Mouse (Mus musculus): Measurements from ENCODE around the gene Dbr1. TPM values are rescaled to one million over a fixed set of nuclear protein-coding genes. Genes with fewer than 3 reads are reported as not detected.
A peak's percentile ranks its signal among the peaks of the same experiment; 100 is the strongest.

The Dbr1 gene
- polyA plus RNA-seq, 1 experiment from 2014 or later, result 26.8 TPM

DNA sequence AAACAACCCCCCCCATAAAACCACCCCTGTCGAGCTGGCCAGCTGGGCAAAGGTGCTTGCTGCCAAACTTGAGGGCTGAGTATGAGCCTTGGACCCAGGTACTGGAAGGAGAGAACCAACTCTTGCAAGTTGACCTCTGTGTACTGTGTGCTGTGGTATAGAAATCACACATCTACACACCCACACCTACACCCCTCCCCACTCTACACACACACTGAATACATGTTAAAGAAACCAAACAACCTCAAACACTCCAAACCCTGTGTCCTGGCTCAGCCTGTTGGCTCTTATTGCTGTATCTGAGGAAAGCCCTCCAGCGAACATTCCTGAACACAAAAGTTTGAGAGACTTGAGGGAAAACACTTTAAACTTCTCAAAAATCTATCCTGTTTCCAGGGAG, 47.4 kb downstream of the Dbr1 start:
- Histone ChIP-seq H3K36me3 (no peaks in the 10 kb centered on the region), H3K4me1 (no peaks in the 10 kb centered on the region), H3K27ac (no peak overlapping the region), H3K4me3 (no peak overlapping the region), H3K27me3 (replicated peaks) (no peaks in the 10 kb centered on the region), H3K9ac (no peak overlapping the region), H3K9me3 (replicated peaks) (no peaks in the 10 kb centered on the region), H3K4me2 (no peak overlapping the region)
- ATAC-seq, result no peak
- WGBS (ENCODE audit: insufficient replicate concordance), result 36% methylated on average over 2 of the region's 2 CpGs

DNA sequence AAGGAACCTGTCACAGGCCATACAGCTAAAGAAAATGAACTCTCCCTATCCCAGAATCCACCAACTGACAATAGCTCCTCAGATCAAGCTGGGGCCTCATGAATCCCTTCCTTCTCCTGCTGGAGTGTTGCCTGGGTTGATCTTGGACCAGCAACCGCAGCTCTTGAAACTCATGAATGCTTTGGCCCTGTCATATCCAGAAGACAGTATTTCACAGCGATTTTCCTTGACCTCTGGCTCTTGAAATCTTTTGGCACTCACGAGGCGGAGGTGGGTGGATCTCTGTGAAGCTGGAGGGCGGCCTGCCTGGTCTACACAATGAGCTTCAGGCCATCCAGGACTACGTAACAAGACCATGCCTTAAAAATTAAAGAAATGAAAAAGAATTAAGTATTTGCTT, 48.5 kb downstream of the Dbr1 start:
- Histone ChIP-seq H3K27me3 (replicated peaks) (0 out of 2 replicates have a peak, but pooled peaks cover 7% of the 10 kb centered on the region), H3K4me1 (peaks cover 2% of the 10 kb centered on the region), H3K27ac (no peak overlapping the region), H3K9me3 (replicated peaks) (no peaks in the 10 kb centered on the region), H3K4me3 (no peak overlapping the region), H3K4me2 (no peak overlapping the region), H3K9ac (no peak overlapping the region), H3K36me3 (no peaks in the 10 kb centered on the region)
- ATAC-seq, result no peak
- WGBS (ENCODE audit: insufficient replicate concordance), result 53% methylated on average over 6 of the region's 6 CpGs

DNA sequence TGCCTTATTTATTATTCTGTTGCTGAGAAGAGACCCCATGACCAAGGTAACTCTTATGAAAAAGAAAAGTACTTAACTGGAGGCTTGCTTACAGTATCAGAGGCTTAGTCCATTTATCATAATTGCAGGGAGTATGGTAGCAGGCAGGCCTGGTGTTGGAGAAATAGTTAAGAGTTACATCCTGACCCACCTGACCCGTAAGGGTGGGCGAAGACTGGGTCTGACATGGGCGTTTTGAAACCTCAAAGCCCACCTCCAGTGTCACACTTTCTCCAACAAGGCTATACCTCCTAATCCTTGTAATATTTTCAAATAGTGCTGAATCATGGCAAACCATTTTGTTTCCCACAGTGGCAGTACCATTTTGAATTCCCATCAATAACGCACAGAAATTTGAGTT, 53.0 kb downstream of the Dbr1 start:
- no peak overlapping the region for H3K4me2 ChIP-seq
- H3K36me3 ChIP-seq, result no peaks in the 10 kb centered on the region
- ATAC-seq, result no peak
- H3K9ac ChIP-seq, result no peak overlapping the region
- H3K4me1 ChIP-seq, result peaks cover 5% of the 10 kb centered on the region
- no peaks in the 10 kb centered on the region for H3K9me3 ChIP-seq (replicated peaks)
- WGBS (ENCODE audit: insufficient replicate concordance), result 65% methylated on average over 4 of the region's 4 CpGs
- no peak overlapping the region for H3K4me3 ChIP-seq
- H3K27ac ChIP-seq, result no peak overlapping the region
- peaks cover 16% of the 10 kb centered on the region; the same call in 1 of the 2 replicates for H3K27me3 ChIP-seq (replicated peaks)

DNA sequence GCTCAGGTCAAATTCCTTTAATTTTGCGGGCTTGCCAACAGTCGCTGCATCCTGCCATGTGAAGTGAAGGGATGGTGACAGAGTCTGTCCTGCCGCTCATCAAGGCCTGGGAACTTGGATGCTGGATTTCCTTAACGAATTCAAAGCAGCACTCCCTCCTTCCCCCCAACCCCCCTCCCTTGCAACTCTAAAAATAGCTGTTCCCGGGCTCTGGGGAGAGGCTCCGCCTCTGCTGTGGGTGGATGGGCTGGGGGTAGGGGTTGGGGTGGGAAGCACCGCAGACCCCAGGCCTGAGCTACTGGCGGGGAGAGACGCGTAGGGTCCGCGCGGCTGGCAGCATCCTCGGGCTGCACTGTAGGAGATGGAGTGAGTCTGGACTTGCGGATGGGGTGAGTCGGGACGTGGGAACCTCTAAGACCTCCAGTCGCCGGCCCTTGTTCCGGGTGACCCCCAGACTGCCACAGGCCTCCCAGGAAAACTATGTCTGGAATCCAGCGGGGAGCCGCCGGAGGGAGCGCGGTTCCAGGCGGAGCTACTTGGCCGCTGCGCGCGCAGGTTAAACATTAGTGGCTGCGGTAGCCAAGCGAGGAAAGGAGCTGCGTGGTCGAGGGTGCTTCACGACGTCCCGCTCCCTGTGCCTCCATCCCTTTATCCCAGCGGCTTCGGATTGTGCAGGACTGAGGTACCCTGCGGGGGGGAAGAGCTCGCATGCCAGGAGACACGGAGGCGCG, 53.8 kb downstream of the Dbr1 start, which contains the start of gene Dzip1l:
Gene Dzip1l, plus strand, starts transcription at position 216 of the 731 bp plus-strand sequence.
- peak within 1 kb of the TSS; percentile 61 for H3K9ac ChIP-seq
- H3K9me3 ChIP-seq (replicated peaks), result no peaks in the 10 kb centered on the region
- H3K4me1 ChIP-seq, result peaks cover 5% of the 10 kb centered on the region
- H3K36me3 ChIP-seq, result no peaks in the 10 kb centered on the region
- H3K4me3 ChIP-seq, result peak within 1 kb of the TSS; percentile 54
- ATAC-seq, result peak; percentile 69
- 2% methylated on average over 44 of the region's 44 CpGs for WGBS (ENCODE audit: insufficient replicate concordance)
- 0 out of 2 replicates have a peak within 1 kb of the TSS, but pooled peaks have one; percentile 23 for H3K27ac ChIP-seq
- peak within 1 kb of the TSS; percentile 79 for H3K4me2 ChIP-seq
- H3K27me3 ChIP-seq (replicated peaks), result peaks cover 16% of the 10 kb centered on the region; the same call in 1 of the 2 replicates

DNA sequence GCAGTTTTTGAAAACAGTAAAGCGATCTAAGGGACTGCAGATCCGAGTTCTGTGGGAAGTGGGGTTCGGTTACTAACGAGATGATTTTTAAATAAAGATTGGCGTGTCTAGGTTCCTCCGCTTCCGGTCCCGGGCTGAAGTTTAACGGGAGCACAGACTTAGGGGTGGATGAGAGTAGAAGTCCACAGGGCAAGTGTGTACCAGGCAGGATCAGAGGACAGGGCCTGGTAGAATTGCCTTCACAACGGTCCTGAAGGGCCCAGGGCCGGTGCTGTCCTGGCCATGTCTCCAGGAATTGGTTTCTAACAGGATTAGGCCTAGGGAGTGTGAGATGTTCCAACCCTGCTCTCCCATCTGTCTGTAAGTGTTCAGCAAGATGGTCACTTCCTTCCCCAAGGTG, 54.5 kb downstream of the Dbr1 start:
- ATAC-seq, result no peak

DNA sequence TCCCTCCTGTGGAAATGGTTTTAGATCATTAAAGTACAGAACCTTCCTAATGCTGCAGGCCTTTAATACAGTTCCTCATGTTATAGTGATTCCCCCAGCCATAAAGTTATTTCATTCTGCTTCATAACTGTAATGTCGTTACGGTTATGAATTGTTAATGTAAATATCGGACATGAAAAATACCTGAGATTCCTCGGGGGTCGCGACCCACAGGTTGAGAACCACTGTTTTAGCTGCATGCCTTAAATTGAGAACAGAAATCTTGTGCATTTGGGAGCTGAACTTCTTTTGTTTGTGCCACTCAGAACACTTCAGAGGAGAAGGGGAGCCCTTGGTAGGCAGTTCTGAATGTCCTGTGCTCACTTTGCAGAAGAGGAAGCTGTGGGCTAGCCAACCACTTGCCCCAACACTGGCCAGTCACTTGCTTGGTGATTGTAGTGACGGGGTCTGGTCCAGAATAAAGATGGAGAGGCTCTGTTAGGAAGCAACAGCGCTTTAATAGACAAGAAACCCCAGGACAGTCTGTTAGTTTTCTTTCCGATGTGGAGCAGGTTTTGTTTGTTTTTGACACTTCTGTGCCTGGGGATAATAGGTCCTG, 55.0 kb downstream of the Dbr1 start:
- Histone ChIP-seq H3K36me3 (no peaks in the 10 kb centered on the region), H3K27ac (no peak overlapping the region), H3K27me3 (replicated peaks) (peaks cover 16% of the 10 kb centered on the region; the same call in 1 of the 2 replicates), H3K4me1 (peaks cover 5% of the 10 kb centered on the region), H3K9me3 (replicated peaks) (no peaks in the 10 kb centered on the region), H3K4me2 (peak overlapping the region; percentile 79), H3K4me3 (peak overlapping the region; percentile 54), H3K9ac (0 out of 2 replicates have a peak overlapping the region, but pooled peaks have one; percentile 61)
- WGBS (ENCODE audit: insufficient replicate concordance), result 54% methylated on average over 9 of the region's 9 CpGs
- ATAC-seq, result no peak

More for the DNA sequence above, 54.5 kb downstream of the Dbr1 start:
- no peaks in the 10 kb centered on the region for H3K9me3 ChIP-seq (replicated peaks)
- peak overlapping the region; percentile 61 for H3K9ac ChIP-seq
- peaks cover 16% of the 10 kb centered on the region; the same call in 1 of the 2 replicates for H3K27me3 ChIP-seq (replicated peaks)
- H3K4me3 ChIP-seq, result peak overlapping the region; percentile 54
- H3K36me3 ChIP-seq, result no peaks in the 10 kb centered on the region
- peak overlapping the region; percentile 79 for H3K4me2 ChIP-seq
- H3K27ac ChIP-seq, result 0 out of 2 replicates have a peak overlapping the region, but pooled peaks have one; percentile 23
- peaks cover 5% of the 10 kb centered on the region for H3K4me1 ChIP-seq
- 2% methylated on average over 11 of the region's 11 CpGs for WGBS (ENCODE audit: insufficient replicate concordance)

DNA sequence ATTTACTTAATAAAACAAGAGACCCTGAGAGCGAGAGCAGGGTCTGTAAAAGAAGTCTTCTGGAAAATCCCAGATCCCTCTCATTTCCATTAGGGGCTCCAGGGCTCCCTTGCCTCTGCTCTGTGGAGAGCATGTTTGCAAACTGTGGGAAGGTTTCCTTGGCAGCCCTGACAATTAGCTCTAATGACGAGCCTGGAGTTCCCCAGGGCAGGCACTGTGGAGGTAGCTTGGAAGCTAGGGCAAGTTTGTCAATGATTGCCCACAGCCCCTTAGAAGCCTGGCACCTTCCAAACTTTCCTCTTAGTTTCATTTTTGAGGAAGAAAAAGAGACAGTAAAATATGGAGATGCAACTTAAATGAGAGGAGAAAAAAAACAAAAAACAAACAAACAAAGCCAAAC, 56.2 kb downstream of the Dbr1 start:
- Histone ChIP-seq H3K27ac (no peak overlapping the region), H3K36me3 (no peaks in the 10 kb centered on the region), H3K4me2 (no peak overlapping the region), H3K4me1 (peaks cover 5% of the 10 kb centered on the region), H3K4me3 (no peak overlapping the region), H3K9me3 (replicated peaks) (no peaks in the 10 kb centered on the region), H3K9ac (no peak overlapping the region), H3K27me3 (replicated peaks) (peaks cover 16% of the 10 kb centered on the region; the same call in 1 of the 2 replicates)
- ATAC-seq, result no peak
- 56% methylated on average over 2 of the region's 2 CpGs for WGBS (ENCODE audit: insufficient replicate concordance)

DNA sequence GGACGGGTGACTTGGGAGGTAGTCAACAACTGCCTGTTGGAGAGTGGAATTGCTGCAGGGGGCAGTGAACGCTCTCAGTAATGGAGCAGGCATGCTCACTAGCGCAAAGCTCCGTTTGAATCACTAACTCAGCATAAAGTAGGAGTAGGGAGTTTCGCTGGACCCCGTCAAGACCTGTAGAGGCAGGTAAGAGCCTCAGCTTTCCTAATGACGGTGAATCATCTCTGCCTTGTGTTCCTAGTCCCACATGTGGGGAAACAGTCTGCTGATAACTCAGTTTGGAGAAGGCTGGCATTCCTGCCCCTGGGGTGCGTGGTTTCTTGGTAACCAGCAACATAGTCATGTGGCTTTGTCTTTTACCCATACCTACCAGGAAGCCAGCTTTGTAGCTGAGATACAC, 56.7 kb downstream of the Dbr1 start:
- Histone ChIP-seq H3K36me3 (peaks cover 3% of the 10 kb centered on the region; the same call in 1 of the 2 replicates), H3K4me1 (peaks cover 5% of the 10 kb centered on the region), H3K27ac (no peak overlapping the region), H3K9me3 (replicated peaks) (no peaks in the 10 kb centered on the region), H3K4me3 (no peak overlapping the region), H3K9ac (no peak overlapping the region), H3K27me3 (replicated peaks) (peaks cover 16% of the 10 kb centered on the region; the same call in 1 of the 2 replicates), H3K4me2 (no peak overlapping the region)
- 68% methylated on average over 8 of the region's 8 CpGs for WGBS (ENCODE audit: insufficient replicate concordance)
- no peak for ATAC-seq

Other genes with a start within 250 kb of the Dbr1 start
- gene Esyt3, start 217.2 kb upstream of the Dbr1 start, polyA plus RNA-seq (2016; fragmentation: Nextera tagmentation; extraction: Ambion mirVana), result 0.04 and 0.08 TPM in 2 replicates
- gene Mras, start 138.4 kb upstream of the Dbr1 start, polyA plus RNA-seq (2016; fragmentation: Nextera tagmentation; extraction: Ambion mirVana), result 3.1 and 5.2 TPM in 2 replicates
- gene Nme9, start 124.3 kb upstream of the Dbr1 start, polyA plus RNA-seq (2016; fragmentation: Nextera tagmentation; extraction: Ambion mirVana), result not detected in 2 replicates
- 14.5 and 15.1 TPM in 2 replicates for gene Armc8, start 6.9 kb upstream of the Dbr1 start, polyA plus RNA-seq (2016; fragmentation: Nextera tagmentation; extraction: Ambion mirVana)
- not detected in 2 replicates for gene A4gnt, start 36.7 kb downstream of the Dbr1 start, polyA plus RNA-seq (2016; fragmentation: Nextera tagmentation; extraction: Ambion mirVana)
- gene Dzip1l, start 53.7 kb downstream of the Dbr1 start, polyA plus RNA-seq (2016; fragmentation: Nextera tagmentation; extraction: Ambion mirVana), result 2.9 and 3.1 TPM in 2 replicates
- 0.12 TPM in 1 of 2 replicates, not detected in the other for gene Cldn18, start 141.5 kb downstream of the Dbr1 start, polyA plus RNA-seq (2016; fragmentation: Nextera tagmentation; extraction: Ambion mirVana)

Data from liver, embryonic 12.5 days (tissue).